Mouse (Mus musculus): Measurements from ENCODE around the gene Tmcc1. TPM values are rescaled to one million over a fixed set of nuclear protein-coding genes. Genes with fewer than 3 reads are reported as not detected.

Gene Tmcc1
- polyA plus RNA-seq, 1 experiment from 2014 or later = 12.3 TPM

DNA sequence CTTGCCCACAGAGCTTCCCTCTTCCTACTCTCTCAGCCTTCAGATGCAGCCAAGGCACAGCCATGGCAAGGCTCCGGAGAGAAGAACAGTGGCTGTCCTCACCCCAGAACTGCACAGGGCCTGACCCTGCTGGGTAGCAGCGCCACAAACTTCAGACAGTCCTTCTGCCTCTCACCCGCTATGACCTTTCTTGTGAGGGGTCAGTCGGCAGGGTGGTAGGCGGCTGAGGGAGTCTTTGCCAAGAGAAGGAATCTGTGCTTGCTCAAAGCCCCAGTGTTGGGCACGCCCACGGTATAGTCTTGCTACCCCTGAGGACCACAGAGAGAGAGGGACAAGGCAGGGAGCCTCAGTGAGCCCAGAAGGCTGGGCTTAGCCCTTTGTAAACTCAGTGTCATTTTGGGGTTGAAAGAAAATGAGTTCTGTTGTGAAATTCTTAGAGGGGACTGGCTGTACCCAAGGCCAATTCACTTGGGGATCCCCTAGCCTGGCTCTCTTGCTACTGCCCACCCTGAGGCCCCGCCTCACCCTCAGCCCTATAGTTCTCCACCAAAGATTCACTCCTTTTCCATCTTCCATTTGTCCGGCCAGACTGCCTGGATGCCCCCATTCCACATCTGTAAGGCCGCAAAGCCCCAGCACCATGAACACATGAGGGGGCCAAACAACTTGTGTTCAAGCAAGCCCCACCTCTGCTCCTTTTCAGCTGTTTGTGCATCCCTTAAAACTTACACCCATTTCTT is 201.2 kb downstream of the Tmcc1 start:
- H3K4me2 ChIP-seq (ENCODE audit: low read depth, low read length) = peak overlapping the region; percentile 84
- 41% methylated on average over 10 of the region's 10 CpGs for WGBS
- ATAC-seq (ENCODE audit: insufficient read depth, low FRiP score) = no peak
- peak overlapping the region; percentile 70 for H3K4me3 ChIP-seq (replicated peaks; ENCODE audit: low read length)
- H3K9ac ChIP-seq (ENCODE audit: low read length) = peak overlapping the region; percentile 68
- H3K27ac ChIP-seq (ENCODE audit: low read length) = peak overlapping the region; percentile 69
- no peaks in the 10 kb centered on the region for H3K36me3 ChIP-seq (ENCODE audit: control insufficient read depth, insufficient read depth, low read length)
- H3K9me3 ChIP-seq (replicated peaks; ENCODE audit: control insufficient read depth, low read length) = no peaks in the 10 kb centered on the region
- H3K27me3 ChIP-seq (ENCODE audit: control insufficient read depth, insufficient read depth, low read length) = peaks cover 8% of the 10 kb centered on the region
- H3K4me1 ChIP-seq (ENCODE audit: control insufficient read depth, insufficient read depth, low read length) = peaks cover 56% of the 10 kb centered on the region

DNA sequence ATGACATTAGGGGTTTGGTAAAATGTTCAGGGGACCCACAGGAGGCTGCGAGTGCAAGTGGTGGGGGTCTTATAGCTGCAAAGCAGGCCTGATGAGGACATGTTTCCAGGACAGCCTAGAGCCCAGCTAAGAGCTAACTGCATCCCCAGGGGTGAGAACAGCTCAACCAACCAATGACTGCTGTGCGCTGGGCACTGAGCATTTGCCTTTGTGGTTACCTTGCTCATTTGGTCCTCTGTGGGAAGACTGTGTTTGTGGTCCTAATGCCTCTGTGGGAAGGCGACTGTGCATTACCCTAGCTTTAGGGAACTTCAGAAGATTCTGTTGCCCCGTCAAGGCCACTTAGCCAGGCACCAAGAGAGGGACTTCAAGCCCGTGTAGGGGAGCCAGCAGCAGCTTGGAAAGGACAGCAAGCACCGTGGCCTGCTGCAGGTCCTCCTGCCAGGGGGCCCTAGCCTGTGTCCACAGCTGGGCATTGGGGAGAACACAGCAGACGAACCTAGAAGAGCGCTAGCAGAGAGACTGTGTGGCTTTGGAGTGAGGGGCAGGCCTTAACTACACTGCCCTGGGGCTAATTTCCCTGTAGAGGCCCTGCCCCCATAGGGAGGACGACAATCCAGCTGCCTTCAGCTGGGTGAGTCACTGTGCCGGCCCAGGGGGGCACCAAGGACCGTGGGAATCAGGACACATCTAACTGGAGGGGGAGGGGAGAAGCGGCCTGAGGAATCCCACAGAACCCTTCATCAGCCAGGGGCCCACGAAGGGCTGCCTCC is 202.0 kb downstream of the Tmcc1 start:
- Histone ChIP-seq H3K27ac (ENCODE audit: low read length) (peak overlapping the region; percentile 69), H3K4me1 (ENCODE audit: control insufficient read depth, insufficient read depth, low read length) (peaks cover 58% of the 10 kb centered on the region), H3K4me2 (ENCODE audit: low read depth, low read length) (peak overlapping the region; percentile 84), H3K36me3 (ENCODE audit: control insufficient read depth, insufficient read depth, low read length) (no peaks in the 10 kb centered on the region), H3K9me3 (replicated peaks; ENCODE audit: control insufficient read depth, low read length) (no peaks in the 10 kb centered on the region), H3K4me3 (replicated peaks; ENCODE audit: low read length) (peak overlapping the region; percentile 70), H3K27me3 (ENCODE audit: control insufficient read depth, insufficient read depth, low read length) (peaks cover 8% of the 10 kb centered on the region), H3K9ac (ENCODE audit: low read length) (peak overlapping the region; percentile 68)
- no peak; the same call in 1 of the 2 replicates for ATAC-seq (ENCODE audit: insufficient read depth, low FRiP score)
- WGBS = 36% methylated on average over 13 of the region's 13 CpGs

DNA sequence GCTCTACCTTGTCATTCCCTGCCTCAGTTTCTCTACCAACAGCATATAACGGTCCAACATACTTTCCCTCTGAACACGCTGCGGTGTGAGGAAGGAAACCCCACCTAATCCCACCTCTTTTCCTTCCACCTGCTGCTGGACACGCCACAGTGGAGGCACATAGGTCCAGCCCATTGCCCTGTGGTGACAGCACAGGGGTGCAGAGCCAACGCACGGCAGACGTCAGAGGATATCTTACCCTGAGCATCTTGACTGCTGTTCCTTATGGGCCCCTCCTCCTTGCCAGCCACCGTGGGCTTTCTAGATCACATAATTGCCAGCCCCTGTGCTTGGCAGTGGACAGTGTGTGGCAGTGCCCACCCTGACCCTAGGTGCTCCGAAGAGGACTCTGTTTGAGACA is 202.8 kb downstream of the Tmcc1 start:
- Histone ChIP-seq H3K4me3 (replicated peaks; ENCODE audit: low read length) (peak overlapping the region; percentile 70), H3K27me3 (ENCODE audit: control insufficient read depth, insufficient read depth, low read length) (peaks cover 8% of the 10 kb centered on the region), H3K4me2 (ENCODE audit: low read depth, low read length) (peak overlapping the region; percentile 84), H3K9me3 (replicated peaks; ENCODE audit: control insufficient read depth, low read length) (no peaks in the 10 kb centered on the region), H3K9ac (ENCODE audit: low read length) (peak overlapping the region; percentile 68), H3K36me3 (ENCODE audit: control insufficient read depth, insufficient read depth, low read length) (no peaks in the 10 kb centered on the region), H3K27ac (ENCODE audit: low read length) (no peak overlapping the region), H3K4me1 (ENCODE audit: control insufficient read depth, insufficient read depth, low read length) (peaks cover 58% of the 10 kb centered on the region)
- ATAC-seq (ENCODE audit: insufficient read depth, low FRiP score) = no peak
- WGBS = 83% methylated on average over 9 of the region's 9 CpGs

DNA sequence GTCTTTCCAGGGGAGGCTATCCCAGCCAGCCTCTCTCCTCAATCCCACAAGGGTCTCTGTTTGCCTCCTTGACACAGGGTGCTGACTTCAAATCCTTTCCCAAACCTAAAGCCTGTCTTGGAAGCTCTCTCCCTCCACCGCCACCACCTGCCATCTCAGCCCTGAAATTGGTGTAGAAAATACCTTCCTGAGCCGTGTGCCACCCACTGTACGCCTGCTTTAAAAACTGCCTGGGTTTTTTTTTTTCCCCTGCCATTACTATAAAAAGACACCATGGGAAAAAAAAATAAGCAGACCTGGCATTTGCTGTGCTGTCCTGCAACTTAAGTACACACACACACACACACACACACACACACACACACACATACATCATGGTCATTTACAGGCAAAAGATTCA is 203.2 kb downstream of the Tmcc1 start:
- Histone ChIP-seq H3K27ac (ENCODE audit: low read length) (no peak overlapping the region), H3K4me1 (ENCODE audit: control insufficient read depth, insufficient read depth, low read length) (peaks cover 61% of the 10 kb centered on the region), H3K4me2 (ENCODE audit: low read depth, low read length) (peak overlapping the region; percentile 84), H3K9ac (ENCODE audit: low read length) (peak overlapping the region; percentile 35), H3K4me3 (replicated peaks; ENCODE audit: low read length) (peak overlapping the region; percentile 70), H3K36me3 (ENCODE audit: control insufficient read depth, insufficient read depth, low read length) (no peaks in the 10 kb centered on the region), H3K27me3 (ENCODE audit: control insufficient read depth, insufficient read depth, low read length) (peaks cover 8% of the 10 kb centered on the region), H3K9me3 (replicated peaks; ENCODE audit: control insufficient read depth, low read length) (no peaks in the 10 kb centered on the region)
- no peak for ATAC-seq (ENCODE audit: insufficient read depth, low FRiP score)
- 85% methylated on average over 3 of the region's 3 CpGs for whole genome bisulfite sequencing

DNA sequence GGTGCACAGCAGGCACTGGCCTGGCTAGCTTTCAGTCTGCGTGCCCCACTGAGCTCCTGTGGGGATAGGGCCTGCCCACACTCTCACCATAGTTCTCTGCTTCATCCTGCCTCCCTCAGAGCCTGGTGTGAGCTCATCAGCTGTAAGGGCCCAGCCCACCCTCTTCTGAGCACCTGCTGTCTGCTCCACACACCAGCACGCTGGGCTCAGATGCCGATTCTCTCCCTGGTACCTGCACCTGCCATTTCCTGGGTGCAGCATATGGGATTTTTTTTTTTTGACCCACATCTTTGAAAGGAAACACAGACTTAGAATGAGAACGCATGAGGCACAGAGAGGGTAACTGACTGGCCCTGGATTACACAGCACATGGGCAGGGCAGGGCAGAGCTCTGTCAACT is 203.7 kb downstream of the Tmcc1 start:
- peak overlapping the region; percentile 35 for H3K9ac ChIP-seq (ENCODE audit: low read length)
- no peaks in the 10 kb centered on the region for H3K9me3 ChIP-seq (replicated peaks; ENCODE audit: control insufficient read depth, low read length)
- peak overlapping the region; percentile 70 for H3K4me3 ChIP-seq (replicated peaks; ENCODE audit: low read length)
- no peaks in the 10 kb centered on the region for H3K36me3 ChIP-seq (ENCODE audit: control insufficient read depth, insufficient read depth, low read length)
- peak overlapping the region; percentile 84 for H3K4me2 ChIP-seq (ENCODE audit: low read depth, low read length)
- no peak for ATAC-seq (ENCODE audit: insufficient read depth, low FRiP score)
- WGBS = 80% methylated on average over 4 of the region's 4 CpGs
- no peak overlapping the region for H3K27ac ChIP-seq (ENCODE audit: low read length)
- H3K27me3 ChIP-seq (ENCODE audit: control insufficient read depth, insufficient read depth, low read length) = peaks cover 8% of the 10 kb centered on the region
- peaks cover 63% of the 10 kb centered on the region for H3K4me1 ChIP-seq (ENCODE audit: control insufficient read depth, insufficient read depth, low read length)

DNA sequence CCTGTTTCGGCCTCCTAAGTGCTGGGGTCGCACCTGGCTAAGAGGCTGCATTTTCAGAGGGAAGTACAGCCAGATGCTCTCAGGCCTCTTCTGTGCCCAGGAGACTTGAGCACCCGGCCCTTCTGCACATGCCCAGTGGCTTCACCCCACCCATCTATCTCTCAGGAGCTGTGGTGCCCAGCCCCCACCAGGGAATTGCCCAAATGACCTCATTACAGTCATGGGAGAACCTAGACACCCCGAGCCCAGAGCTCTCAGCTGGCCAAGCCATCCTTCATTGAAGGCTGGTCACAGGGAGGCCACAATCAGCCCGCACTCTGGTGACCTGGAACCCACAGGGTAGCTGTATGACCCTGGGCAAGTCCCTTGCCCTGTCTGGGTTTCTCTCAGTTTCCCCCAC is 204.3 kb downstream of the Tmcc1 start:
- 0 out of 2 replicates have a peak overlapping the region, but pooled peaks have one; percentile 1 for H3K4me3 ChIP-seq (replicated peaks; ENCODE audit: low read length)
- H3K27me3 ChIP-seq (ENCODE audit: control insufficient read depth, insufficient read depth, low read length) = peaks cover 8% of the 10 kb centered on the region
- peak overlapping the region; percentile 84 for H3K4me2 ChIP-seq (ENCODE audit: low read depth, low read length)
- H3K9ac ChIP-seq (ENCODE audit: low read length) = peak overlapping the region; percentile 3; the same call in 1 of the 2 replicates
- WGBS = 68% methylated on average over 5 of the region's 5 CpGs
- H3K27ac ChIP-seq (ENCODE audit: low read length) = no peak overlapping the region
- H3K4me1 ChIP-seq (ENCODE audit: control insufficient read depth, insufficient read depth, low read length) = peaks cover 64% of the 10 kb centered on the region
- ATAC-seq (ENCODE audit: insufficient read depth, low FRiP score) = no peak
- H3K36me3 ChIP-seq (ENCODE audit: control insufficient read depth, insufficient read depth, low read length) = no peaks in the 10 kb centered on the region
- H3K9me3 ChIP-seq (replicated peaks; ENCODE audit: control insufficient read depth, low read length) = no peaks in the 10 kb centered on the region

DNA sequence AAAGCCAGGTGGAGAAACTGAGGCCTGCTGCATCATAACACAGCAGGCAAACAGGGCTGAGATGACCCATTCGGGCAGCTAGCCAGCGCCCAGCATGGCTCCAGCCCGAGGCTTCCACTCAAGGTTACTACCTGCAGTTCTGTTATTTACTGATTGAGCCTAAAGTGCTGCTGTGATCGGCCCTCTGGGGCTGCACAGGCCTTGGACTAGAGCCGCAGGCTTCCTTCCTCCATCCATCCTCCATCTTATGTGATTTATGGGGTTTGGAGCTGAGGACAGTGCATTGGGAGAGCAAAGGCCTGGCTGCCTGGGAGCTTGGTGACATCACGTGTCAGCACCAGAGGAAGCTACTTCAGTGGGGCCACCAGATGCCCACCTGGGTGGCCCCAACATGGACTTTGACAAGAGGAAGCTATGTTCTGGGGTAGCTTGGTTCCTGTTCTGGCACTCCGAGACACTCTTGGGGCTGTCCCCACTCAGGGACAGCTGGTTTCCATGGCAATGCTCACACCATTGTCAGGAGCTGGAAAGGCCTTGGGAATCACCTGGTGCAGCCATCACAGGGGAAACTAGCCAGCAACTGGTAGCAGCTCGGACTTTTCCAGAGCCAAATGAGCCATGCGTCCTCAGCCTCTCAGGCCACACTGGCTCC is 206.1 kb downstream of the Tmcc1 start:
- Histone ChIP-seq H3K27me3 (ENCODE audit: control insufficient read depth, insufficient read depth, low read length) (no peaks in the 10 kb centered on the region), H3K4me3 (replicated peaks; ENCODE audit: low read length) (no peak overlapping the region), H3K9ac (ENCODE audit: low read length) (peak overlapping the region; percentile 54), H3K4me1 (ENCODE audit: control insufficient read depth, insufficient read depth, low read length) (peaks cover 67% of the 10 kb centered on the region), H3K4me2 (ENCODE audit: low read depth, low read length) (peak overlapping the region; percentile 36), H3K36me3 (ENCODE audit: control insufficient read depth, insufficient read depth, low read length) (no peaks in the 10 kb centered on the region), H3K9me3 (replicated peaks; ENCODE audit: control insufficient read depth, low read length) (no peaks in the 10 kb centered on the region), H3K27ac (ENCODE audit: low read length) (peak overlapping the region; percentile 42; the same call in 1 of the 2 replicates)
- no peak for ATAC-seq (ENCODE audit: insufficient read depth, low FRiP score)
- WGBS = 58% methylated on average over 9 of the region's 9 CpGs

DNA sequence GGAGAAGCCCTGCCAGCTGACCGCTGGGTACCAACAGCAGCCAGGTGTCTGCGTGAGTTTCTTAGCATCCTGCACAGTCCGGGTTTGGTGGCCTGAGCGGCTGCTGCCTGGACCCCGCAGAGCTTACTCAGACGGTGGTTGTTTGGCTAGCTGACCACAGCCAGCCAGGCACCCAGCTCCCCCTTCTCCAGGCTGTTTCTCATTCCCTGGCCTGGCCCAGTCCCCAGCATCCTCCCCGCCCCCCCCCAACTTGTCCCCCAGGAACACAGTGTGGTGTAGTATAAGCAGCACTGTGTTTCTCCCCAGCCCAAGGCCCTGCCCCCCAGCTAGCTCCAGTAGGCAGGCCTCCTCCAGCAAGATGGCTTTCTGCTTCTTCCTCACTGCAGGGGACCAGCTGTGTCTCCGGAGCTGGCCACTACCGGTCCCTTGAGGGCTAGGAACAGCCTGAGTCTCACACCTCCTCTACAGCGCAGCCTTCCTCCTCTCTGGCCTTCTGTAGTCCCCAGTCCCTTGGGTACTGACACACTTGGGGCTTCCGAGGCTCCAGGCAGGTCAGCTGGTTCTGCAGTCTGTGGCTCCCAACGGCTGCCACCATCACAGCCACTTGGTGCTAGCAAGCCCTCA is 206.7 kb downstream of the Tmcc1 start:
- no peak for ATAC-seq (ENCODE audit: insufficient read depth, low FRiP score)
- H3K4me2 ChIP-seq (ENCODE audit: low read depth, low read length) = peak overlapping the region; percentile 36
- H3K27me3 ChIP-seq (ENCODE audit: control insufficient read depth, insufficient read depth, low read length) = no peaks in the 10 kb centered on the region
- no peak overlapping the region for H3K4me3 ChIP-seq (replicated peaks; ENCODE audit: low read length)
- no peaks in the 10 kb centered on the region for H3K36me3 ChIP-seq (ENCODE audit: control insufficient read depth, insufficient read depth, low read length)
- peak overlapping the region; percentile 52 for H3K27ac ChIP-seq (ENCODE audit: low read length)
- peak overlapping the region; percentile 54 for H3K9ac ChIP-seq (ENCODE audit: low read length)
- peaks cover 66% of the 10 kb centered on the region for H3K4me1 ChIP-seq (ENCODE audit: control insufficient read depth, insufficient read depth, low read length)
- 60% methylated on average over 12 of the region's 12 CpGs for WGBS
- H3K9me3 ChIP-seq (replicated peaks; ENCODE audit: control insufficient read depth, low read length) = no peaks in the 10 kb centered on the region
